Mouse (Mus musculus): ENCODE data around the gene Gm16442.
"Not testable (repeated sequence)": the region's sequence is repeated elsewhere in the genome, so short reads cannot be mapped to it uniquely, and the experiment has no call there.

The Gm16442 gene

DNA sequence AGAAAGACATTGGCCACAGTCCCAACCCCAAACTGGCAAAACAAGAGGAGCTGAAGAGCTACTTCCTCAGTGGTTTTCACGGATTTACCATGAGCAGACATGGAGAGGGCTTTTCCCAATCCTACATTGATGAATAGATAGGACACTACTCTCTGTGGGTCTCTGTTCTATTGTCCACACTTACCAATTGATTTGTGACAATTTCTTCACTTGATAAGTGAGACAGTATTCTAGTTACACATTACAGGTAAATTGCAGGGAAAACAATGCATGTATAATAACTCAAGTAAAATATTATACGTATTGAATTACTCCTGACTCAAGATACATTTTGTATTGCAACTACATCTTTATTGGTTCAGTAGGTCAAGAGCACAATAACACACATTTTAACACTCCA, at the start of gene Gm16442:
Gene Gm16442 (minus strand): TSS at position 101 of the 400 bp plus-strand sequence.
- DNase-seq, result not testable (repeated sequence)

DNA sequence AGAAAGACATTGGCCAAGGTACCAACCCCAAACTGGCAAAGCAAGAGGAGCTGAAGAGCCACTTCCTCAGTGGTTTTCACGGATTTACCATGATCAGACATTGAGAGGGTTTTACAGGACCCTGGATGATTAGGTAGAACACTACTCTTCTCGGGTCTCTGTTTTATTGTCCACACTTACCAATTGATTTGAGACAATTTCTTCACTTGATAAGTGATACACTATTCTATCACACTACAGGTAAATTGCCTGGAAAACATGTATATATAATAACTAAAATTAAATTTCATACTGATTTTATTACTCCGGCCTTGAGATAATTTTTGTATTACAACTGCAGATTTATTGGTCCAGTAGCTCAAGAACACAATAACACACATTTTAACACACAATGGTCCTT, 45.9 kb upstream of the Gm16442 start, which contains the start of gene Vmn1r94:
Gene Vmn1r94 (minus strand): TSS at position 101 of the 400 bp plus-strand sequence.
- not testable (repeated sequence) for DNase-seq

DNA sequence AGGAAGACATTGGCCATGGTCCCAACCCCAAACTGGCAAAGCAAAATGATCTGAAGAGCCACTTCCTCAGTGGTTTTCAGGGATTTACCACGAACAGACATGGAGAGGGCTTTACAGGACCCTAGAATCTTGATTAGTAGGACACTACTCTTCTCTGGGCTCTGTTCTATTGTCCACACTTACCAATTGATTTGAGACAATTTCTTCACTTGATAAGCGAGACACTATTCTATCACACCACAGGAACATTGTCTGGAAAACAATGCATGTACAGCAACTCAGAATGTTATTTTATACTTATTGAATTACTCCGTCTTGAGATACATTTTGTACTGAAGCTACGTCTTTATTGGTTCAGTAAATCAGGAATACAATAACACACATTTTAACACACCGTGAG, 16.6 kb upstream of the Gm16442 start, which contains the start of gene Vmn1r93:
Gene Vmn1r93 (minus strand): TSS at position 101 of the 400 bp plus-strand sequence.
- DNase-seq, result not testable (repeated sequence)

DNA sequence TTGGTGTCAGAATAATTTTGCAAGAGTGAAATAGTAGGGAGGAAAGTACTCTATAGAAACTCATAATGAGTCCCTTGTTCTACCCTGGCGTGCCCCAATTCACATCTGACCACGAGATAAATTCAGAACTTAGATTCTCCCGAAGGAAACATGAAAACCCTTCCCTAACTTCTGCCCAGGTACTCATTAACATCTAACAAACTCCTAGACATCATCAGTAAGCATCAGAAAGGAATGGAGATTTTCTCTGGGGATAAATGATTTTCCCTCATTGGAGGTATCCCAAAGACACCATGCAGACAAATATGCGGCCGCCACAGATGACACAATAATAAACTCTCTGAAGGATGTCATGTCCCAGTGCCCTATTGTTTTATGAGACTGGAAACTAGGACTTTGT, 23.0 kb downstream of the Gm16442 start, which contains the start of gene Vmn1r91:
Gene Vmn1r91 (plus strand): TSS at position 301 of the 400 bp plus-strand sequence.
- not testable (repeated sequence) for DNase-seq

DNA sequence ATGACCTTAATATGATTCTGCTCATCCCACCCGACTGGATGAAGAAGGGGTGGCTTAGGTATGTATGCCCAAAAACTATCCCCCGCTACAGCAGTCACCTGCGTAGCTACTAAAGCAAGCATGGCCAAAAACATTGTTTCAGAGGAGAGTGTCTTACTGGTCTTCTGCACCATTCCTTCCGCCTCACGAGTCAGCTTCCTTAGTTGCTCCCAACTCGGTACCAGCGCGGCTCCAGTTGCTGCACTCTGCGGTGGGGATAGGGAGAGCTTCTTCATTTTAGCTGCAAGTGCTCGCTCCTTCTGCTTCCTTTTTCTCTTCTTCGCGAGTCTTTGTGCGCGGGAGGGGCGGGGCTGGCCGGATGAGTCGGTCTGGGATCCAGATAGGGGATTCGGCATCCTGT, 44.3 kb downstream of the Gm16442 start:
- not testable (repeated sequence) for DNase-seq

Measured in retina, postnatal 1 day (tissue).